Mouse (Mus musculus) liver, adult 10 weeks (tissue): ENCODE measurements around the gene Gtse1. TPM values are rescaled to one million over a fixed set of nuclear protein-coding genes. Genes with fewer than 3 reads are reported as not detected.

Experiments used
- polyA plus RNA-seq: library from polyadenylated mRNA; stranded (reverse); fragments of 350-450 nt; fragmentation: Illumina TruSeq; extraction: RNeasy Lipid Tissue Mini Kit (QIAGEN cat#74804); gene quantifications from one replicate; pipeline ENCODE4 v1.2.3, GENCODE M21; 2014; ENCODE audit warnings: low read depth, low replicate concordance

Gene Gtse1
- polyA plus RNA-seq = not detected

GRCm38 (mm10) chr15:85859490-85860031 is at the start of gene Gtse1:
TSS of gene Gtse1 (plus strand) at chr15:85859745.

DNA sequence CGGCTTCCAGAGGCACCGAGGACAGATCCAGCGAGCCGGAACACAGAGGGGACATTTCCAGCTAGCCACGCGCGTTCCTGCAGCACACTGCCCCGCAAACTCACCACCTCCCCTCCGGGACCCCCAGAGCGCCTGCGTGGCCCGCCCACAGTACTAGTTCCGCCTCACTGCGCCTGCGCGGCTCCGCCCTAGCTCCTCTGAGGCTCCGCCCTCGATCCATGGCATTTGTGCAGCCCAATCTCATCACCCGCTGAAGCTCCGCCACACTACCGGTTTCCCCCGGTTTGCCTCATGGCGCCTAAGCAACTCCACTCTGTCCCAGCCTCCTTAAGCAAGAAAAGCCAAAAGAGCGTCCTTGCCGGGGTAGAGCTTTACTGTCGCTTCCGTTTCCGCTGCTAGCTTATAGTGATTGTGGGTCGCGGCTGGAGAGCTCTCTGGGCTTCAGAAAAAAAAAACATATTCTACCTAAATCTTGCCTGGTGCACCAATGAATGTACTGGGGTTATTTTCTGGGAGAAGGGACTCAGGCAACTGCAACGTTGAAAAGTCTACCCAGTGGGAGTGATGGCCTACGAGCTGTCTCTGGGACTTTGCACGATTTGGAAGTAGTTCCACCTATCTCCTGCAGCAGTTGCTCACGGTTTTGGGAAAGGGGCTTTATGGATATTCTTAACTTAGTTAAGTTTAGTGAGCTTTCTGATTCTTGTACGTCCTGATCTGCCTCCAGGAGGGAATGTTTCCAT is 47.8 kb upstream of the Gtse1 start, which contains the start of gene Cdpf1:
TSS of gene Cdpf1 (minus strand) at position 163 of the 743 bp plus-strand sequence.

DNA sequence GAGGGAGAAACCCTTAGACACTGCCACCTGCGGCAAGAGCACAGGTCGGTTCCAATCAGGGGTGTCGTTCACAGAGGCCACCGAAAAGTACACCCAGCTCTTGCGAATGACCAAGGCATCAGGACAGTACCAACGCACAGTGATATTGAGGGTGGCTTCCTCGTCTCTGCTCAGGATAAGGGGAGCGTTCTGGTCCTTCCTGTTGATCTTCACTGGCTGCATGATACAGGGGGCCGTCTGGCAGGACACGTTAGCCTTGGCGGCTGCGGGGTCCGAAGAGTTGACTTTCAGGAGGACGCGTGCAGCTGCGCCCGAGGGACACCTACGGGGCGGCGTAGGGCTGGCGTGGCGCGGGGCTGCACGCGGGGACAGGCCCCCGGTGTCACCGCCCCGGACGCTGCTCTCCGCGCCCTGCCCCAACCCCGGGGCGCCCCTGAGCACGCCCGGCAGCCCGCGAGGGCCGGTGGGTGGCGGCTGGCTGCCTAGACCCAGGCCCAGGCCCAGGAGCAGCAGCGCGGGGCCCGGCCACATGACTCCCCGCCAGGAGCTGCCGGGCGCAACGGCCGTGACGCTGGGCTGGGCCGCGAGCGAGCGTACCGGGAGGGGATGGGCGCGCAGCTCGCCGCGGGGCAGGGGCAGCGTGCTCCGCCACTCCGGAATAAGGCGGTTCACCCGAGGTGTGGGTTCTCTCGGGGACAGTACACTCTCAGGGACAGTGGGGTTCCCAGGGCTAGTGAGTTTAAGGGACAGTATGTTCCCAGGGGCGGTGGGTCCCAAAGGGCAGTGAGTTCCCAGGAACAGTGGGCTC is 38.1 kb upstream of the Gtse1 start, which contains the start of gene Pkdrej:
TSS of gene Pkdrej (minus strand) at position 532 of the 808 bp plus-strand sequence.

GRCm38 (mm10) chr15:85831954-85832590 is 27.5 kb upstream of the Gtse1 start, which contains the start of gene Ttc38:
TSS of gene Ttc38 (plus strand) at chr15:85832306.

GRCm38 (mm10) chr15:85878848-85879497 is 19.4 kb downstream of the Gtse1 start, which contains the start of gene Trmu:
TSS of gene Trmu (plus strand) at chr15:85879312.

Other genes starting within 250 kb of the Gtse1 start
- 31.2 TPM for gene Ppara, start 124.8 kb upstream of the Gtse1 start, polyA plus RNA-seq
- gene Cdpf1, start 48.0 kb upstream of the Gtse1 start, polyA plus RNA-seq = 1.5 TPM
- not detected for gene Pkdrej, start 38.0 kb upstream of the Gtse1 start, polyA plus RNA-seq
- gene Ttc38, start 27.4 kb upstream of the Gtse1 start, polyA plus RNA-seq = 22.6 TPM
- gene Trmu, start 19.6 kb downstream of the Gtse1 start, polyA plus RNA-seq = 6.9 TPM
- 0.93 TPM for gene Celsr1, start 174.0 kb downstream of the Gtse1 start, polyA plus RNA-seq
- gene Gramd4, start 197.9 kb downstream of the Gtse1 start, polyA plus RNA-seq = 0.66 TPM